Mouse (Mus musculus) embryonic facial prominence, embryonic 15.5 days (tissue): Measurements from ENCODE around the gene Trrap. TPM values are rescaled to one million over a fixed set of nuclear protein-coding genes. Genes with fewer than 3 reads are reported as not detected.
"Not testable (repeated sequence)": the region's sequence is repeated elsewhere in the genome, so short reads cannot be mapped to it uniquely, and the experiment has no call there.

Experiments used
- ATAC-seq: fragments of 200-750 bp; cut with Nextera tagmentation; 2 replicates; pipeline ENCODE4 v1.8.0; 2017; ENCODE audit warnings: low read depth, moderate TSS enrichment; ENCODE audit not compliant: insufficient number of reproducible peaks, low FRiP score, low TSS enrichment
- H3K27ac ChIP-seq: fragments of 300-500 bp; sonication (generic); replicated peaks from 2 replicates; pipeline ENCODE4 v1.5.1; 2015; ENCODE audit warnings: mild to moderate bottlenecking, inconsistent platforms
- H3K27me3 ChIP-seq: fragments of 300-500 bp; sonication (generic); 2 replicates; pipeline ENCODE4 v1.6.1; 2015; ENCODE audit warnings: inconsistent platforms
- H3K36me3 ChIP-seq: fragments of 300-500 bp; sonication (generic); 2 replicates; pipeline ENCODE4 v1.6.1; 2015; ENCODE audit warnings: mild to moderate bottlenecking, inconsistent platforms
- H3K4me1 ChIP-seq: fragments of 300-500 bp; sonication (generic); 2 replicates; pipeline ENCODE4 v1.6.1; 2015; ENCODE audit warnings: inconsistent platforms
- H3K4me2 ChIP-seq: fragments of 300-500 bp; sonication (generic); replicated peaks from 2 replicates; pipeline ENCODE4 v1.6.1; 2015; ENCODE audit warnings: mild to moderate bottlenecking, inconsistent platforms
- H3K4me3 ChIP-seq: fragments of 300-500 bp; sonication (generic); replicated peaks from 2 replicates; pipeline ENCODE4 v1.5.1; 2015; ENCODE audit warnings: mild to moderate bottlenecking, inconsistent platforms
- H3K9ac ChIP-seq: fragments of 300-500 bp; sonication (generic); 2 replicates; pipeline ENCODE4 v1.6.1; 2015; ENCODE audit warnings: inconsistent platforms
- H3K9me3 ChIP-seq: fragments of 300-500 bp; sonication (generic); replicated peaks from 2 replicates; pipeline ENCODE4 v1.6.1; 2016; ENCODE audit warnings: inconsistent platforms
- WGBS: fragments of 180-500 bp; shearing (Covaris S2); methylation state at CpG from one replicate; pipeline ENCODE4 v1.1.7; 2015; 5-methylcytosine and 5-hydroxymethylcytosine counted together
- polyA plus RNA-seq: library from polyadenylated mRNA; unstranded; fragments of >200 nt; fragmentation: Nextera tagmentation; extraction: Ambion mirVana; gene quantifications from 2 replicates; pipeline ENCODE4 v1.2.1, GENCODE M21; 2015

Trrap gene
- polyA plus RNA-seq = 62.2 and 68.6 TPM in 2 replicates

DNA sequence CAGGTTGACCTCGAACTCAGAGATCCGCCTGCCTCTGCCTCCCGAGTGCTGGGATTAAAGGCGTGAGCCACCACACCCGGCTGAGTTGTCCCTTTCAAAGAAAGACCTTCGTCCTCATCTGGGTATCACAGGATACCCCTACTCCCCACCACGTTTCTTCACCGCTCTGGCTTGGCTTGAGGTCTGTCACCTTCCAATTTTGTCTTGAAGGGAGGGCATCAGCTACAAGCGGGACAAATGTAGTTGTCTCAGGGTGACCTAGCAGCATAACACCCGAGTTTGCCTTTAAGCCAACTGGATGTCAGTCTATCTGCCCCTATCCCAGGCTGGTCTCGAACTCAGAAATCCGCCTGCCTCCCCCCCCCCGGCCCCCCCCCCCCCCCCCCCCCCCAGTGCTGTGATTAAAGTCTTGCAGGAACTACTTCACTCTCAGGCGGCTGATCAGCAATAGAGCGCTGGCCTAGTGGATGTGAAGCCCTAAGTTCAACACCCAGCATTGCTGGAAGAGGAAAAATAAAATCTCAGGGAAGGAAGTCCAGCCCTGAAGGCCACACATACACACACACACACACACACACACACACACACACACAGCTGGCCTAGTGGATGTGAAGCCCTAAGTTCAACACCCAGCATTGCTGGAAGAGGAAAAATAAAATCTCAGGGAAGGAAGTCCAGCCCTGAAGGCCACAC lies at the start of gene Trrap:
Trrap (plus strand) TSS at position 627 of the 693 bp plus-strand sequence.
- not testable (repeated sequence) for ATAC-seq, H3K9me3 ChIP-seq, H3K27me3 ChIP-seq
- peak within 1 kb of the TSS; percentile 96 for H3K4me3 ChIP-seq
- H3K4me1 ChIP-seq = peaks cover 13% of the 10 kb centered on the region
- peak within 1 kb of the TSS; percentile 75 for H3K4me2 ChIP-seq
- H3K9ac ChIP-seq = peak within 1 kb of the TSS; percentile 94
- WGBS = 75% methylated on average over 13 of the region's 15 CpGs
- peak within 1 kb of the TSS; percentile 98 for H3K27ac ChIP-seq
- H3K36me3 ChIP-seq = peaks cover 14% of the 10 kb centered on the region

DNA sequence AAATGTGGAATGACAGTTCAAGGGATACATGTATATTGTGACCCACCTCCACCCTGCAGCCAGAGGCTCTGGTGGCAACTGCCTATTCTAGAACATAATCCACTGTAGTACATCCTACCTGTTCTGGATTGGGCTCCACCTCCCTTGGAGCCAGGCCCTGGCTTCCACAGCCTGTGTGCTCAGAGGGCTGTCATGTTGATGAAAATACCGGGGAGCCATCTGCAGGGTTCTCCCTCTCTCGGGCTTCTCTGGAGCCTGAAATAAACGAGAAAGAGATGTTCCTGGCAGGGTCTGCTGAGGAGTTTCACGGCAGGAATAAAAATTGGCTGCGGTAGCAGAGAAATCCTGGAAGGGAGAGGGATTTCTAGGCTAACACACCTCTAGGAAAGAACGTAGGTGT lies 47.8 kb upstream of the Trrap start:
- H3K4me3 ChIP-seq = no peak overlapping the region
- no peaks in the 10 kb centered on the region for H3K27me3 ChIP-seq
- no peak overlapping the region for H3K27ac ChIP-seq
- H3K9me3 ChIP-seq = no peaks in the 10 kb centered on the region
- 30% methylated on average over 6 of the region's 6 CpGs for WGBS
- no peak overlapping the region for H3K9ac ChIP-seq
- peaks cover 13% of the 10 kb centered on the region for H3K4me1 ChIP-seq
- no peaks in the 10 kb centered on the region for H3K36me3 ChIP-seq
- no peak overlapping the region for H3K4me2 ChIP-seq
- ATAC-seq = no peak

DNA sequence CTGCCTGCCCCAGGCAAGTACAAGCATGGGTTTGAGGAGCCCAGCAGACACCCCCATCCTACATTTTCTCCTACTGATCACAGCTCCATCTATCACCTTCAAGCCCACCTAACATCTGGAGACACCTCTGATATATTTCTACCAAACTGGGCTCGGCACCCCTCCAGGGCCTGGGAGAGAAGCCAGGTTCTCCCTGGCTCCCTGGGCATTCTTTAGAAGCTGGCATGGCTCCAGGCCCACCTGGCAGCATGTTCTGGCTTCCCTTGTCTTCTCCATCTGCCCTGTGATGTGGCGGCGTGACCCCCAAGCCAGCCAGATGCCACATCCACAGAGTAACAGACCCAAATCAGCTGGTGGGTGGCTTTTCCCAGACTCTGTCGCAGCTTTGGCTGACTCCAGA lies 47.3 kb upstream of the Trrap start:
- ATAC-seq = no peak
- no peak overlapping the region; the same call in 1 of the 2 replicates for H3K27ac ChIP-seq
- H3K27me3 ChIP-seq = no peaks in the 10 kb centered on the region
- no peak overlapping the region for H3K4me2 ChIP-seq
- H3K4me1 ChIP-seq = peaks cover 13% of the 10 kb centered on the region
- no peaks in the 10 kb centered on the region for H3K9me3 ChIP-seq
- no peak overlapping the region for H3K9ac ChIP-seq
- no peaks in the 10 kb centered on the region for H3K36me3 ChIP-seq
- WGBS = 32% methylated on average over 4 of the region's 4 CpGs
- no peak overlapping the region for H3K4me3 ChIP-seq

DNA sequence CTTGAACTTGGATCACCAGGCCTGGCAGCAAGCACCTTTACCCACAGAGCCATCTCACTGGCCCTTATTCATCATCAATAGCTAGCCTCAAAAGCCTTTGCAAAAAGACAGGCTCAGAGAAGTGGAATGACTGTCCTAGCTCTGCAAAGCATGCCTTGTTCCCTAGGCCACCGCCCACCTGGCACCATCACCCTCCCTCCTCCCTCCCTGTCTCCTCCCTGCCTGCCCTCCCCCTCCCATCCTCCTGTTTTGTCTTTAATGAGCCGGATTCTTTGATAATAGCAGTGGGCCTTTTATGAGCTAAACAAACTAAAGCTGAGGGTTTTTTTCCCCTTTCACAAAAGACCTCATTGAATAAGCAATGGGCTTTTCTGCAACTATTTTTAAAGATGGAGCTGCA lies 42.6 kb upstream of the Trrap start:
- Histone ChIP-seq H3K4me3 (no peak overlapping the region), H3K27me3 (peaks cover 18% of the 10 kb centered on the region), H3K36me3 (no peaks in the 10 kb centered on the region), H3K9me3 (no peaks in the 10 kb centered on the region), H3K27ac (no peak overlapping the region), H3K9ac (no peak overlapping the region), H3K4me2 (no peak overlapping the region), H3K4me1 (peaks cover 6% of the 10 kb centered on the region)
- ATAC-seq = no peak
- 35% methylated on average over 2 of the region's 2 CpGs for WGBS

DNA sequence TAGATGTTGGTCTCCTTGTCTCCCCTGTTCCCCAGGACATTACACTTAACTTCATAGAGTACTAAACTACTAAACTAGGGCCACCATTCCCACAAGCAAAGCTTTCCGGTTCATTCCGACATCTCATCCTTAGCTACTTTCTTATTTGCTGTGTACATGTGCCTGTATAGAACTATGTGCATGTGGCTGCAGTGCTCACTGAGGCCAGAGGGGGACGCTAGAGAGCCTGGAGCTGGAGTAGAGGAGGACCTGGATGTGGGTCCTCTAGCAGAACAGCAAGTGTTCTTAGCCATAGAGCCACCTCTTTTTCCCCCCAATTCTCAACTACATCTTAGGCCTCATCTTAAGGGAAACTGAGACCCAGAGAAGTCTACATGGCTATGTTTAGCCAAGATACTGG lies 42.0 kb upstream of the Trrap start:
- Histone ChIP-seq H3K4me1 (no peaks in the 10 kb centered on the region; the same call in 1 of the 2 replicates), H3K27me3 (peaks cover 18% of the 10 kb centered on the region), H3K4me3 (no peak overlapping the region), H3K9ac (no peak overlapping the region), H3K27ac (no peak overlapping the region), H3K4me2 (no peak overlapping the region), H3K9me3 (no peaks in the 10 kb centered on the region), H3K36me3 (no peaks in the 10 kb centered on the region)
- ATAC-seq = no peak
- WGBS = 88% methylated on average over 3 of the region's 3 CpGs

DNA sequence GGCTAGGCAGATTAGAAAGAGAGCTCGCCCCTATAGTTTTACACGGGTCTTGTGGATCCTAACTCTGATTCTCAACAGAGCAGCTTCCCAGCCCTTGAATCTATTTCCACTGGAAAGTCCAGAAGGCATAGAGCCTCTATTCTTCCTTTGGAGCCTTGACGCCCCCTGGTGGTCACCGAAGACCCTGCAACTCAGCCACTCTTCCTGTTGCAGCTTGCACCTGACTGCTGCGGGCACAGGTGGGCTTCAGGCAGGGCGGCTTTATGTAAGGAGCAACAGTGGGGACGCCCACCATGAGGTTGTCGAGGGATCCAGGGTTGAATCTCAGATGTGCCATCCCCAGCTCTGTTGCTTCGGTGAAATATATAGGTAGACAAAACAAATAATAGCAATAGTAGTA lies 40.4 kb upstream of the Trrap start:
- H3K4me1 ChIP-seq = no peaks in the 10 kb centered on the region
- 3% methylated on average over 9 of the region's 9 CpGs for WGBS
- ATAC-seq = no peak
- H3K9ac ChIP-seq = no peak overlapping the region
- H3K27ac ChIP-seq = no peak overlapping the region
- H3K4me2 ChIP-seq = no peak overlapping the region
- H3K27me3 ChIP-seq = peaks cover 18% of the 10 kb centered on the region
- H3K4me3 ChIP-seq = no peak overlapping the region
- H3K9me3 ChIP-seq = no peaks in the 10 kb centered on the region
- no peaks in the 10 kb centered on the region for H3K36me3 ChIP-seq

DNA sequence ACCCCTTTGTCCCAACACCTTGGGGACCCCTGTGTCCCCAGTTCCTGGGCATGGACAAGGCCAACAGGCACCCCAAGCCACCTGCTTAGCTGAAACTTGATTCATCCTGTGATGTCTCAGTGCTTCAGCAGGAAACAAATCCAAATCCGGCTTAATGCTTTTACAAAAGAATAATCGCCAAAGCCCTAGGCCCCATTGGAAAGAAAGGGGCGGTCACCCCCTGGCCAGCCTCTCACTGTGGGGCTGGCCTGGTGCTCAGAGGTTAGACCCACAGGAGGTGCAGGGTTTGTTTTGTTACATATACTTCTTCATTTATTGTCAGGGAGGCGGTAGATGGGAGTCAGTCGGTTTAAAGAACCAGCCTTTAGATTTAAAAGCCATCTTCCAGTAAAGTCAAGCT lies 39.3 kb upstream of the Trrap start:
- H3K27ac ChIP-seq = no peak overlapping the region
- H3K9ac ChIP-seq = no peak overlapping the region
- H3K9me3 ChIP-seq = no peaks in the 10 kb centered on the region
- no peaks in the 10 kb centered on the region for H3K4me1 ChIP-seq
- WGBS = 26% methylated on average over 5 of the region's 5 CpGs
- no peak overlapping the region for H3K4me2 ChIP-seq
- no peaks in the 10 kb centered on the region for H3K36me3 ChIP-seq
- H3K4me3 ChIP-seq = no peak overlapping the region
- peaks cover 18% of the 10 kb centered on the region for H3K27me3 ChIP-seq
- ATAC-seq = no peak

DNA sequence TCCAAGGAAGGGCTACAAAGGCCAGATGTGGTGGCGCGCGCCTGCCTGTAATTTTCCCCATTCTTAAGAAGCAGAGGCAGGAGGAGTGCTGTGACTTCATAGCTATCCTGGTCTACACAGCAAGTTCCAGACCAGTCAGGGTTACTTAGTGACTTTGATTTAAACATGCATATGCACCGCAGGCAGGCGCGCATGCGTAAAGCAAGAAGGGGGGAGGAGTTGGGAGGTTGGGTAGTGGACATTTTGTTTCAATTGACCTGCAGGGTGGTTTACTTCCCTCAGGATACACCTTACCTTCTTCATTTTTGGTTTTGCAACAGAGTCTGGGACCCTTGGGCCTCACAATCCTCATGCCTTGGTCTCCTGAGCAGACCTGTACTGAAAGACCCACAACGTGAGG lies 38.3 kb upstream of the Trrap start:
- Histone ChIP-seq H3K9me3 (no peaks in the 10 kb centered on the region), H3K27me3 (peaks cover 18% of the 10 kb centered on the region), H3K36me3 (no peaks in the 10 kb centered on the region), H3K27ac (no peak overlapping the region), H3K4me1 (no peaks in the 10 kb centered on the region), H3K4me2 (no peak overlapping the region), H3K9ac (no peak overlapping the region), H3K4me3 (no peak overlapping the region)
- 61% methylated on average over 8 of the region's 8 CpGs for WGBS
- ATAC-seq = no peak

DNA sequence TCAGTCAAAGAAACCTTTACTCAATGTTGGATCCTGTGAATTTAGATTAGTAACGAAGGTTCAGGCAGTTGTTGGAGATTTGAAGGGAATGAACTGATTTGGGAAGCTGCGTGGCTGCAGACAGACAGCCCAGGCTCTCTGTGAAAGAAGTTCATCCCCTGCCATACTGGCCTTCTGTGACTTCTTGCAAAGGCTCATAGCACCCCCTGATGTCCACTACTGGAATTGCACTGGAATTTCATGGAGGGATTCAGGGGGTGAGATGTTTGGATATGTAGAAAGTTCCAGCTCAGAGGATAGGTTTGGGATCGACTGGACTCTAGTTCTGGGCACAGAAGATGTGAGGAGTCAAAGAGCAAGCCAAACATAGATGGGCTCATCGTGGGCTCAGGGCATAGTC lies 33.6 kb upstream of the Trrap start:
- Histone ChIP-seq H3K27me3 (peaks cover 4% of the 10 kb centered on the region; the same call in 1 of the 2 replicates), H3K36me3 (no peaks in the 10 kb centered on the region), H3K9me3 (no peaks in the 10 kb centered on the region), H3K4me3 (no peak overlapping the region), H3K27ac (no peak overlapping the region), H3K4me1 (no peaks in the 10 kb centered on the region), H3K4me2 (no peak overlapping the region), H3K9ac (no peak overlapping the region)
- 36% methylated on average over 4 of the region's 4 CpGs for WGBS
- ATAC-seq = no peak

DNA sequence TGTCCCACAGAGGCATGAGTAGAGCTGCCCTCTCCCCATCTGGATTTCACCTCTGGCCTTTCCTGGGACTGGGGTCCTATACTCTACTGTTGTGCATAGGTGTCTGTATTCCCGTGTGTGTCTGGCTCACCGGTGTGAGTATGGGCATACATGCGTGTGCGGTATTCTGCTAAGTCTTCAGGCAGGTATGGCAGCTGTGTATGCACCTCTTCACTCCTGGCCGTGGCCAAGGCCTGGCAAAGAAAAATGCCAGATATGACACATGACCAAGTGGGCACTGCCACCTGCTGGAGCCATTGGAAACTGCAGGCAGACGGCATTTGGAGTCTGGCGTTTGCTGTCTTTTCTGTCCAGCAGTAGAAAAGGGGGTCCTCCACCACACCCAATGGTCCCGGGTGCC lies 32.6 kb upstream of the Trrap start:
- ATAC-seq = no peak

DNA sequence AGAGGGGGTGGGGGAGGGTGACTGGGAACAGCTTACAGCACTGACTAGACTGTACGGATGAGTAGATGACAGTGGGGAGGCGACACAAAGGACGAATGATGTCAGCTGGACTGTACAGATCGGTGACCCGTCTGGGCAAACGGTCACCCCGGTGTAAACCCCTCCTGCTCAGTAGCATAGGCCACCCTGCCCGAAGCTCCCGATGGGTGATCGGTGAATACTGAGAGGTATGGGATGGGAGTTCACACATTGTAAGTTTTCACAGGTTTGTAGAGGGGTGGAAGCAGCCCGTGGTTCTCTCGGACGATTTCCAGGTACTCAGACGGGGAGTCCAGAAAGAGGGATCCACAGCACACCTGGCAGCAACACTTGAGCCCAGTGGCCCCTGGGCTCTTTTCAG lies 30.4 kb upstream of the Trrap start:
- Histone ChIP-seq H3K9me3 (no peaks in the 10 kb centered on the region), H3K4me1 (no peaks in the 10 kb centered on the region), H3K4me2 (no peak overlapping the region), H3K4me3 (no peak overlapping the region), H3K36me3 (no peaks in the 10 kb centered on the region), H3K9ac (no peak overlapping the region), H3K27ac (no peak overlapping the region), H3K27me3 (no peaks in the 10 kb centered on the region)
- no peak for ATAC-seq
- 90% methylated on average over 14 of the region's 14 CpGs for WGBS

More for the DNA sequence above, 32.6 kb upstream of the Trrap start:
- Histone ChIP-seq H3K27me3 (no peaks in the 10 kb centered on the region), H3K4me3 (no peak overlapping the region), H3K9me3 (no peaks in the 10 kb centered on the region), H3K36me3 (no peaks in the 10 kb centered on the region), H3K4me1 (no peaks in the 10 kb centered on the region), H3K27ac (no peak overlapping the region), H3K9ac (no peak overlapping the region), H3K4me2 (no peak overlapping the region)
- WGBS = 28% methylated on average over 8 of the region's 8 CpGs

DNA sequence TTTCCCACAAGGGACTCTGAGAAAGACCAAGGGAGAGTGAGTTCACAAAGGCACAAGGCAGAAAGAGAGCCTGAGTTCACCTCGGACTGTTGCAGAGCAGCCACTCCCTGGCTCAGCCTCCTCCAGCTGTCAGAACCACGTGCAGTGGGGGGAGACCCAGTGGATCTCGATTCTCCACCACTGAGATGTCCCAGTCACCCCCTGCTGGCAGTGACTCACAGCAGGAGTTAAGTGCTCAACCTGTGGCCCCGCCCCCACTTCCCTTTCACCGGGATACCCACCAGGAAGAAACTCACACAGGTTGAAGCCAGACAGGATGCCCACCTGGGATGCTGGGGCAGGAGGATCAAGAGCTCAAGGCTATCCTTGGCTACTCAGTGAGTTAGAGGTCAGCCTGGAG lies 15.1 kb upstream of the Trrap start:
- 11% methylated on average over 5 of the region's 5 CpGs for WGBS
- H3K9ac ChIP-seq = no peak overlapping the region
- no peak overlapping the region for H3K27ac ChIP-seq
- ATAC-seq = no peak
- no peaks in the 10 kb centered on the region for H3K27me3 ChIP-seq
- no peak overlapping the region for H3K4me3 ChIP-seq
- H3K9me3 ChIP-seq = no peaks in the 10 kb centered on the region
- no peak overlapping the region for H3K4me2 ChIP-seq
- no peaks in the 10 kb centered on the region for H3K36me3 ChIP-seq
- peaks cover 4% of the 10 kb centered on the region; the same call in 1 of the 2 replicates for H3K4me1 ChIP-seq
